ENCODE assay signal across 11 mouse cellular contexts in the genomic region with DNA sequence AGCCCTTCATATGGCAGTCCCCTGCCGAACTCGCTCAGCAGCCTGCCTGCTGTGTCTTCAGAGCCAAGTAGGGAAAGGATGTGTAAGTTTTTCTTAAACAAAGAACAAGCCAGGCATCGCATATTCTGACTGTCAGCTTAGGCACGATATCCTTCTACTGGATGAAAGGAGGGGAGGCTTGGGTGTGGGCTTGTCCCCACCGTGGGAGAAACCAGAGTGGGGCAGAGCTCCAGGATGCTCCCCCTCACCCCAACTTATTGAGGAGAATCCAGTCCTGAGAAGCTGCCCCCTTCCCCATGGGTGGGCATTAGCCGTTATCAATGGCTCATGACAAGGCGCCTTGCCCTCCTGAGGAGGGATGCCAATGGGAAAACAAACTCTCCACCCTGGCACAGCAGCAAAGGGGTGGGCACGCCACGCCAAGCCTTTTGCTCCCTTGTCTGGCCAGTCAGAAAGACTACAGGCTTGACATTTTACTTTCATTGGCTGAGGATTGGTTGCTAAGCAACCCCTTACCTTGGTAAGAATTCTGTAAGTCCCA. TPM values are rescaled to one million over a fixed set of nuclear protein-coding genes. Genes with fewer than 3 reads are reported as not detected.
DNase-seq lines count a peak whose midpoint lies in the region; ATAC-seq lines count a peak whose summit lies in the region.
"Had no signal": no experiment of that assay in that cellular context is flagged by ENCODE, and none has a peak within 500 bp of the region (broad histone marks: within the 10 kb centered on the region; RNA-seq: fewer than 3 reads in every experiment).

No protein-coding gene starts in this region.

- H3K4me3 ChIP-seq in neural tube, embryonic 11.5 days (ENCODE audit: low read depth, low read length), result no peak overlapping the region
- H3K4me3 ChIP-seq in midbrain, embryonic 16.5 days (ENCODE audit: low read depth, low read length), result peak overlapping the region; percentile 32
- H3K4me3 ChIP-seq in kidney, embryonic 15.5 days (replicated peaks), result no peak overlapping the region
- H3K4me3 ChIP-seq: embryonic facial prominence, embryonic 15.5 days; limb, embryonic 13.5 days had no signal

- H3K36me3 ChIP-seq in neural tube, embryonic 11.5 days (ENCODE audit: control insufficient read depth, insufficient read depth, low read length), result no peaks in the 10 kb centered on the region
- no peaks in the 10 kb centered on the region for H3K36me3 ChIP-seq in midbrain, embryonic 16.5 days (ENCODE audit: control insufficient read depth, insufficient read depth, low read length)
- H3K36me3 ChIP-seq in kidney, embryonic 15.5 days, result no peaks in the 10 kb centered on the region
- H3K36me3 ChIP-seq: embryonic facial prominence, embryonic 15.5 days; limb, embryonic 13.5 days had no signal

- no peaks in the 10 kb centered on the region for H3K9me3 ChIP-seq in neural tube, embryonic 11.5 days (ENCODE audit: control insufficient read depth, low read length)
- H3K9me3 ChIP-seq in midbrain, embryonic 16.5 days (replicated peaks; ENCODE audit: control insufficient read depth, low read length, poor library complexity, severe bottlenecking), result no peaks in the 10 kb centered on the region
- no peaks in the 10 kb centered on the region for H3K9me3 ChIP-seq in kidney, embryonic 15.5 days (replicated peaks)
- H3K9me3 ChIP-seq: embryonic facial prominence, embryonic 15.5 days; limb, embryonic 13.5 days had no signal

- no peak overlapping the region for H3K9ac ChIP-seq in neural tube, embryonic 11.5 days (ENCODE audit: low read length)
- H3K9ac ChIP-seq in midbrain, embryonic 16.5 days (ENCODE audit: low read depth, low read length), result peak overlapping the region; percentile 63
- no peak overlapping the region for H3K9ac ChIP-seq in kidney, embryonic 15.5 days
- H3K9ac ChIP-seq: embryonic facial prominence, embryonic 15.5 days; limb, embryonic 13.5 days had no signal

- H3K4me1 ChIP-seq in neural tube, embryonic 11.5 days (ENCODE audit: control insufficient read depth, insufficient read depth, low read length), result 0 out of 2 replicates have a peak, but pooled peaks cover 2% of the 10 kb centered on the region
- peaks cover 18% of the 10 kb centered on the region for H3K4me1 ChIP-seq in midbrain, embryonic 16.5 days (ENCODE audit: control insufficient read depth, insufficient read depth, low read length)
- no peaks in the 10 kb centered on the region for H3K4me1 ChIP-seq in kidney, embryonic 15.5 days
- H3K4me1 ChIP-seq: embryonic facial prominence, embryonic 15.5 days had no signal

- H3K27me3 ChIP-seq in neural tube, embryonic 11.5 days (ENCODE audit: control insufficient read depth, insufficient read depth, low read length), result no peaks in the 10 kb centered on the region
- no peaks in the 10 kb centered on the region for H3K27me3 ChIP-seq in midbrain, embryonic 16.5 days (ENCODE audit: control insufficient read depth, insufficient read depth, low read depth, low read length)
- no peaks in the 10 kb centered on the region for H3K27me3 ChIP-seq in kidney, embryonic 15.5 days

- WGBS in neural tube, embryonic 11.5 days, result 44% methylated on average over 9 of the region's 9 CpGs
- 3% methylated on average over 9 of the region's 9 CpGs for WGBS in midbrain, embryonic 16.5 days
- WGBS in kidney, embryonic 15.5 days, result 54% methylated on average over 9 of the region's 9 CpGs

- no peak overlapping the region for H3K27ac ChIP-seq in neural tube, embryonic 11.5 days (ENCODE audit: low read depth, low read length)
- peak overlapping the region; percentile 79 for H3K27ac ChIP-seq in midbrain, embryonic 16.5 days (ENCODE audit: low read length)
- no peak overlapping the region for H3K27ac ChIP-seq in kidney, embryonic 15.5 days
- H3K27ac ChIP-seq: embryonic facial prominence, embryonic 15.5 days; limb, embryonic 13.5 days had no signal

- H3K4me2 ChIP-seq in neural tube, embryonic 11.5 days (ENCODE audit: low read depth), result no peak overlapping the region
- H3K4me2 ChIP-seq in midbrain, embryonic 16.5 days (ENCODE audit: low read length), result peak overlapping the region; percentile 78
- H3K4me2 ChIP-seq in kidney, embryonic 15.5 days, result no peak overlapping the region
- H3K4me2 ChIP-seq: embryonic facial prominence, embryonic 15.5 days; limb, embryonic 13.5 days had no signal

- no peak for DNase-seq in neural tube, embryonic 11.5 days (ENCODE audit: low spot score)
- no peak for DNase-seq in neural tube, embryonic 10.5 days (ENCODE audit: extremely low spot score, low spot score)
- DNase-seq in layer of hippocampus, postnatal 10 days (ENCODE audit: low spot score in 2 of 2), result peak; percentile 27 to 39
- no peak for DNase-seq in adrenal gland, adult 18-20 months (ENCODE audit: low spot score in 2 of 2)
- DNase-seq in spleen, postnatal 10 days (ENCODE audit: low spot score in 2 of 2), result no peak
- DNase-seq in kidney, postnatal 36 days, result no peak
- DNase-seq: adrenal gland, postnatal 10 days had no signal

- peak; percentile 50; the same call in 1 of the 2 replicates for ATAC-seq in neural tube, embryonic 11.5 days (ENCODE audit: insufficient read depth, low FRiP score, low TSS enrichment)
- ATAC-seq in midbrain, embryonic 16.5 days, result peak; percentile 95
- ATAC-seq in kidney, embryonic 15.5 days (replicated peaks; ENCODE audit: low FRiP score), result no peak

RNA-seq across cellular contexts. Expression of gene Rxrg, which starts 10.1 kb away (rescaled TPM):
- polyA plus RNA-seq in neural tube, embryonic 11.5 days (2014; fragmentation: Nextera tagmentation; extraction: Ambion mirVana), result 8.2 and 10.2 TPM in 2 replicates
- total RNA-seq in layer of hippocampus, postnatal 10 days (2021), result 1 to 10 TPM; 8.4 to 9.4 TPM
- polyA plus RNA-seq in midbrain, embryonic 16.5 days (2015; fragmentation: Nextera tagmentation; extraction: Ambion mirVana), result 8.8 and 10.9 TPM in 2 replicates
- 2.3 and 2.8 TPM in 2 replicates for polyA plus RNA-seq in kidney, embryonic 15.5 days (2015; fragmentation: Nextera tagmentation; extraction: Ambion mirVana)
- total RNA-seq in adrenal gland, adult 18-20 months (2021), result 1 to 10 TPM; 4.6 to 10.0 TPM

Comparison
In these comparisons a context has a peak if more than half of its experiments do, and no peak if none do; other contexts are left out.
1. DNase-seq: peak in layer of hippocampus, postnatal 10 days (2 of 2); none in neural tube, embryonic 11.5 days (single experiment), neural tube, embryonic 10.5 days (single experiment), adrenal gland, adult 18-20 months (0 of 2), spleen, postnatal 10 days (0 of 2) and kidney, postnatal 36 days (0 of 2).